Mouse (Mus musculus) liver, embryonic 14.5 days (tissue): ENCODE data around the gene Plekha5.

Source experiments
- CTCF ChIP-seq: IDR thresholded peaks from 2 replicates; pipeline ENCODE4 v1.5.1; 2016; ENCODE audit warnings: antibody characterized with exemption, low read depth, control low read depth
- EP300 ChIP-seq: IDR thresholded peaks from 2 replicates; pipeline ENCODE4 v1.6.1; 2016; ENCODE audit warnings: antibody characterized with exemption, low read depth

DNA sequence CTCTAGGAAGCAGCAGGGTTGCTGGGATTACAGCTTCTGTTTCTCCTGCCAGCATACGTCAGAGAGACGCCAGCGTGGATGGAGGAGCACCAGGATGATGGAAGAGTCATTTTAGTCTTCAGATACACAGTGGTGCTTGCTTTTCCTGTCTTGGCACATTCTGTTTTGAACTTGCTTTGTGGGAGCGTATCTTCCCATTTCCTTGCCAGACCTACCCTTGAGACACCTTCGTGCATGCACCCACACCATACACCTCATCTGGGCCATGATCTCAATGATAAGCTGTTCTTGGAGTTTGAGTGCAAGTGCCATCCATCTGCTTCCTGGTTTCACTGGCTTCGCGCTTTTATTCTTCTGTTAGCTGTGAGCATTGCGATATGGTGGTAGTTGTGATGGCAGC lies 28.9 kb downstream of the Plekha5 start:
- TF ChIP-seq CTCF: no peak
- no peak for TF ChIP-seq EP300
